Mouse (Mus musculus): ENCODE data around the gene Kcnrg. TPM values are rescaled to one million over a fixed set of nuclear protein-coding genes. Genes with fewer than 3 reads are reported as not detected.

The Kcnrg gene
- polyA plus RNA-seq, 1 experiment from 2014 or later, result 0.29 TPM

GRCm38 (mm10) chr14:61662307-61662706, 55.0 kb downstream of the Kcnrg start:
- no peaks in the 10 kb centered on the region for H3K36me3 ChIP-seq (ENCODE audit: control insufficient read depth, insufficient read depth, low read length)
- WGBS, result 85% methylated on average over 8 of the region's 8 CpGs
- no peak for ATAC-seq (ENCODE audit: low FRiP score, low TSS enrichment)
- no peak overlapping the region for H3K4me2 ChIP-seq (replicated peaks; ENCODE audit: low read depth)
- no peak overlapping the region for H3K27ac ChIP-seq (replicated peaks)
- no peak overlapping the region for H3K4me3 ChIP-seq (ENCODE audit: low read depth, low read length)
- no peak for TF ChIP-seq EP300 (optimal IDR thresholded peaks at IDR 0.05)
- no peak for TF ChIP-seq CTCF (IDR thresholded peaks at IDR 0.05; ENCODE audit: low read depth)
- no peak for DNase-seq (ENCODE audit: low spot score)
- H3K4me1 ChIP-seq (replicated peaks; ENCODE audit: control insufficient read depth, insufficient read depth), result no peaks in the 10 kb centered on the region
- H3K27me3 ChIP-seq (ENCODE audit: control insufficient read depth, insufficient read depth, low read length), result no peaks in the 10 kb centered on the region
- no peaks in the 10 kb centered on the region for H3K9me3 ChIP-seq (ENCODE audit: control insufficient read depth, low read length)
- H3K9ac ChIP-seq (ENCODE audit: low read length), result no peak overlapping the region

MicroRNAs within 50 kb of the gene (microRNA counts, 519-probe panel; counts per million panel counts)
- microRNA mmu-miR-15a (6,613 counts per million, percentile 85 among the panel's probes with 10 or more counts), microRNA mmu-miR-16 (7,587 counts per million, percentile 96 among the panel's probes with 10 or more counts)

Small RNAs within 50 kb of the gene (microRNA-seq; reads per million reads assigned to microRNA genes)
- gene Mir15a (2,209 reads per million, percentile 81 among the genes with 10 or more reads in this experiment), gene Mir16-1 (1,954 reads per million, percentile 80 among the genes with 10 or more reads in this experiment)

Other genes with a start within 250 kb of the Kcnrg start
- 18.3 and 20.2 TPM in 2 replicates for gene Ebpl, start 247.0 kb upstream of the Kcnrg start, polyA plus RNA-seq (2015; fragmentation: Nextera tagmentation; extraction: Ambion mirVana)
- 20.3 and 21.2 TPM in 2 replicates for gene Kpna3, start 167.6 kb upstream of the Kcnrg start, polyA plus RNA-seq (2015; fragmentation: Nextera tagmentation; extraction: Ambion mirVana)
- 31.0 and 31.6 TPM in 2 replicates for gene Spryd7, start 50.6 kb upstream of the Kcnrg start, polyA plus RNA-seq (2015; fragmentation: Nextera tagmentation; extraction: Ambion mirVana)
- gene Trim13, start 9.2 kb upstream of the Kcnrg start, polyA plus RNA-seq (2015; fragmentation: Nextera tagmentation; extraction: Ambion mirVana), result 25.6 and 26.1 TPM in 2 replicates

Measured in stomach, postnatal 0 days (tissue).